Comparison of ENCODE assay signal across 36 mouse cellular contexts in the genomic region with DNA sequence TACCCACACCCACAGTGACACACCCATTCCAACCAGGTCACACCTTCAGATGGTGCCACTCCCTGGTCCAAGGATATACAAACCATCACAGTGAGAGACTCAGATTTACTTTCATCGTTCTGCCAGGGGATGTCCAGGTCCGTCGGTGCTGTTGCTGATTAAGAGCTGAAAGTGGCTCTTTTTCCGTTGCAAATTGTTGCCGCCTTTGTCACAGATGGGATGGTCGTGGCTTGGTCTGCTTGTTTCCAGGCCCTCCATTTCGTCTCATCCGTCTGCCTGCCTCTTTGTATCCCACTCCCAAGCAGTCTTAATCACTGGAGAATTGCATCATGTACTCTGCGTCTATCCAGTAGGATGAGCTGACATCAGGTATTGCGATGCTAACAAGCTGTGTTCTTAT. TPM values are rescaled to one million over a fixed set of nuclear protein-coding genes. Genes with fewer than 3 reads are reported as not detected.
"Had no signal": no experiment of that assay in that cellular context is flagged by ENCODE, and none has a peak within 500 bp of the region (broad histone marks: within the 10 kb centered on the region; RNA-seq: fewer than 3 reads in every experiment).

No protein-coding gene starts in this region.

- H3K4me3 ChIP-seq: limb, embryonic 10.5 days; limb, embryonic 12.5 days; limb, embryonic 13.5 days; limb, embryonic 15.5 days; liver, embryonic 12.5 days; liver, embryonic 13.5 days; liver, embryonic 15.5 days; lung, embryonic 15.5 days; megakaryocyte, embryonic 14.5 days; midbrain, embryonic 10.5 days; midbrain, embryonic 12.5 days; midbrain, embryonic 13.5 days; midbrain, embryonic 15.5 days; myocyte; neural tube, embryonic 12.5 days had no signal

- H3K9ac ChIP-seq: limb, embryonic 12.5 days; limb, embryonic 13.5 days; limb, embryonic 15.5 days; liver, embryonic 12.5 days; liver, embryonic 13.5 days; liver, embryonic 14.5 days; liver, embryonic 15.5 days; liver, postnatal 0 days; lung, embryonic 14.5 days; lung, embryonic 15.5 days; midbrain, embryonic 12.5 days; midbrain, embryonic 13.5 days; midbrain, embryonic 15.5 days; neural tube, embryonic 12.5 days had no signal

- H3K36me3 ChIP-seq: limb, embryonic 10.5 days; limb, embryonic 12.5 days; limb, embryonic 13.5 days; limb, embryonic 15.5 days; liver, embryonic 12.5 days; liver, embryonic 13.5 days; liver, embryonic 15.5 days; lung, embryonic 15.5 days; midbrain, embryonic 10.5 days; midbrain, embryonic 12.5 days; midbrain, embryonic 13.5 days; midbrain, embryonic 15.5 days; neural tube, embryonic 12.5 days had no signal

- H3K4me2 ChIP-seq: limb, embryonic 12.5 days; limb, embryonic 13.5 days; limb, embryonic 15.5 days; liver, embryonic 11.5 days; liver, embryonic 12.5 days; liver, embryonic 13.5 days; liver, embryonic 15.5 days; lung, embryonic 14.5 days; lung, embryonic 15.5 days; midbrain, embryonic 11.5 days; midbrain, embryonic 12.5 days; midbrain, embryonic 13.5 days; midbrain, embryonic 15.5 days; neural tube, embryonic 12.5 days had no signal

- H3K9me3 ChIP-seq: limb, embryonic 10.5 days; limb, embryonic 15.5 days; liver, embryonic 15.5 days; lung, embryonic 15.5 days; midbrain, embryonic 12.5 days; midbrain, embryonic 15.5 days had no signal

- ATAC-seq: liver, embryonic 12.5 days; liver, postnatal 0 days; lung, postnatal 0 days; midbrain, embryonic 13.5 days; midbrain, embryonic 15.5 days; midbrain, embryonic 16.5 days had no signal

- DNase-seq: left cerebral cortex, postnatal 4 days; liver; liver, embryonic 13.5 days; liver, postnatal 0 days; lung, adult 18-20 months; lung, adult 2 months; lung, embryonic 14.5 days; lung, postnatal 10 days; lung, postnatal 14 days; lung, postnatal 36 days; lung, postnatal 4 days; midbrain, embryonic 14.5 days had no signal

- H3K27ac ChIP-seq: limb, embryonic 10.5 days; limb, embryonic 12.5 days; limb, embryonic 13.5 days; limb, embryonic 15.5 days; liver, embryonic 12.5 days; liver, embryonic 13.5 days; liver, embryonic 14.5 days; liver, embryonic 15.5 days; lung, embryonic 15.5 days; macrophage; midbrain, embryonic 10.5 days; midbrain, embryonic 12.5 days; midbrain, embryonic 13.5 days; midbrain, embryonic 15.5 days; neural tube, embryonic 12.5 days had no signal

- H3K4me1 ChIP-seq: limb, embryonic 10.5 days; limb, embryonic 12.5 days; limb, embryonic 13.5 days; limb, embryonic 15.5 days; liver, embryonic 12.5 days; liver, embryonic 13.5 days; liver, embryonic 15.5 days; lung, embryonic 15.5 days; megakaryocyte, embryonic 14.5 days; midbrain, embryonic 10.5 days; midbrain, embryonic 12.5 days; midbrain, embryonic 13.5 days; midbrain, embryonic 15.5 days; neural tube, embryonic 12.5 days had no signal

- H3K27me3 ChIP-seq: limb, embryonic 12.5 days; limb, embryonic 13.5 days; limb, embryonic 15.5 days; liver, embryonic 12.5 days; liver, embryonic 13.5 days; liver, embryonic 15.5 days; lung, embryonic 15.5 days; midbrain, embryonic 12.5 days; midbrain, embryonic 13.5 days; midbrain, embryonic 15.5 days; neural tube, embryonic 12.5 days had no signal

RNA-seq across cellular contexts. Expression of a gene that starts 13.4 kb away (rescaled TPM):
- polyA plus RNA-seq: limb, embryonic 10.5 days; limb, embryonic 12.5 days; limb, embryonic 13.5 days; liver, adult 2 months; liver, embryonic 11.5 days; liver, embryonic 13.5 days; liver, embryonic 15.5 days; lung, embryonic 16.5 days; macrophage; myocyte had no signal

RNA-seq across cellular contexts. Expression of a gene that starts 53.5 kb away (rescaled TPM):
- total RNA-seq: megakaryocyte progenitor cell, adult 5-6 weeks; monocyte, adult 5-6 weeks had no signal
- polyA plus RNA-seq: macrophage, myocyte had no signal
